Mouse (Mus musculus) kidney, postnatal 14 days (tissue): ENCODE data around the gene Cldn34d.

Experiments used
- DNase-seq: peaks from one replicate; pipeline ENCODE4 v3.0.0; 2022; ENCODE audit warnings: mixed read lengths

Gene Cldn34d

DNA sequence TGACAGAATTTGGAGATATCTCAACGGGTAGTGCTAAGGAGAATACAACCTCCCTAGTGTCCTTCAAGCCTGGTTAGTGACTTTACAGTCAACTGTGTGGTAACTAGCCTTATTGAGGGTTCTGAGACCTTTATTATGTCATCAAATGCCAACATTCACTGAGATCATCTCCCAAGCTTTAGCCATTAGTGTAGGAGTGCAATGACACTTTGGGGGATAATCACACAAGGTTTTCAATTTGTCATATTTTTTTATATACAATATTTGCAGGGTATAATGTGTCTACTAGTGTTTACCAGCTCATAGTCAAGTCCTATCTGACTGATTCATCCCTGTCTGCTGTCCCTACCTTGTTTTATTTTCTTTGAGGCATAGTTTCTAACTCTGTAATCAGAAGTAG is at the start of gene Cldn34d:
Gene Cldn34d, minus strand, starts transcription at position 101 of the 400 bp plus-strand sequence.
- DNase-seq = no peak

DNA sequence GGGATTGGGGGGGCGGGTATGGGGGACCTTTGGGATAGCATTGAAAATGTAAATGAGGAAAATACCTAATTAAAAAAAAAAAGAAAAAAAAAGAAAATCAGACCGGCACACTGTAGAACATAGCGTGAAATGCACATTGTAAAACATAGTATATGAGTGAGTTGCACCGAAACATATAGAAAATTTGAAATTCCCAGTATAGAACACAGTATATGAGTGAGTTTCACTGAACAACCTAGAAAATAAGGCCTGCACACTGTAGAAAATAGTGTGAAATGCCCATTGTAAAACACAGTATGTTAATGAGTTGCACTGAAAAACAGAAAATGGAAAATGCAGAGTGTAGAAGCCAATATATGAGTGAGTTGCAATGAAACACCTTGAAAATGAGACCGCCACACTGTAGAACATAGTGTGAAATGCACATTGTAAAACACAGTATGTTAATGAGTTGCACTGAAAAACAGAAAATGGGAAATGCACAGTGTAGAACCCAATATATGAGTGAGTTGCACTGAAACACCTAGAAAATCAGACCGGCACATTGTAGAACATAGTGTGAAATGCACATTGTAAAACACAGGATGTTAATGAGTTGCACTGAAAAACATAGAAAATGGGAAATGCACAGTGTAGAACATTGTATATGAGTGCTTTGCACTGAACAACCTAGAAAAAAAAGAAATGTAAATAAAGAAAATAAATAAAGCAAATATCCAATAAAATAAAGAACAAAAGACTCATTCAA is 4.1 kb downstream of the Cldn34d start:
- DNase-seq = peak; percentile 55
